22 mouse cellular contexts compared by ENCODE assay signal in the genomic region with DNA sequence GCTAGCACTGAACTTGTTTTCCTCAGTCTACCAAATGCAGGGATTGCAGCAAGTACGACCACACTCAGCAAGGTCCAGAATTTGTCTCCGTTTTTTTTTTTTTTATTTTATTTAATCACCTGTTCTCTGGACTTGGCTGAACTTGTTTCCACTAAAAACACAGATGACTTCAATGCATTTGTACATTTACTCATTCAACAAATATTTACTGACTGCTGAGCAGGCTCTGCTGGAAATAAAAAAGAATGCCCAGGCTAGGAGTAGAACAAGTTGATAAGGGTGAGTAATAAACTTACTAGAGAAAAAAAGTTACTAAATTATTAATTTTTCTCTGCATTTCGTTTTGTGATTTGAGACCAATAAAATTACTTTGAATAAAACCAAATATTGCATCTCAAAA.
"Had no signal": no experiment of that assay in that cellular context is flagged by ENCODE, and none has a peak within 500 bp of the region (broad histone marks: within the 10 kb centered on the region; RNA-seq: fewer than 3 reads in every experiment).

No protein-coding gene starts in this region.

- DNase-seq: kidney, adult 18-20 months; kidney, adult 9 months; kidney, postnatal 14 days; kidney, postnatal 4 days; layer of hippocampus, adult 9-11 months; lung, embryonic 14.5 days; lung, postnatal 14 days; right cerebral cortex, adult 18-20 months; right cerebral cortex, postnatal 14 days; right cerebral cortex, postnatal 4 days; thymus, postnatal 36 days had no signal

- H3K27ac ChIP-seq: layer of hippocampus, adult 2 months; limb, embryonic 10.5 days; limb, embryonic 13.5 days; liver, embryonic 12.5 days; liver, embryonic 15.5 days; macrophage; midbrain, embryonic 12.5 days; midbrain, embryonic 15.5 days; neural tube, embryonic 12.5 days; neural tube, embryonic 15.5 days had no signal

- ATAC-seq: intestine, embryonic 16.5 days; liver, embryonic 12.5 days; midbrain, embryonic 15.5 days had no signal

- H3K9me3 ChIP-seq: limb, embryonic 10.5 days; limb, embryonic 13.5 days; liver, embryonic 12.5 days; liver, embryonic 15.5 days; midbrain, embryonic 12.5 days; midbrain, embryonic 15.5 days; neural tube, embryonic 12.5 days; neural tube, embryonic 15.5 days had no signal

- H3K36me3 ChIP-seq: limb, embryonic 10.5 days; limb, embryonic 13.5 days; liver, embryonic 12.5 days; liver, embryonic 15.5 days; midbrain, embryonic 12.5 days; midbrain, embryonic 15.5 days; neural tube, embryonic 12.5 days; neural tube, embryonic 15.5 days had no signal

- H3K4me3 ChIP-seq: layer of hippocampus, adult 2 months; limb, embryonic 10.5 days; limb, embryonic 13.5 days; liver, embryonic 12.5 days; liver, embryonic 15.5 days; midbrain, embryonic 12.5 days; midbrain, embryonic 15.5 days; neural tube, embryonic 12.5 days; neural tube, embryonic 15.5 days had no signal

- H3K4me1 ChIP-seq: liver, embryonic 12.5 days; liver, embryonic 15.5 days; midbrain, embryonic 12.5 days; midbrain, embryonic 15.5 days; neural tube, embryonic 12.5 days; neural tube, embryonic 15.5 days had no signal

- H3K4me2 ChIP-seq: limb, embryonic 13.5 days; liver, embryonic 12.5 days; liver, embryonic 15.5 days; lung, embryonic 14.5 days; midbrain, embryonic 12.5 days; midbrain, embryonic 15.5 days; neural tube, embryonic 12.5 days; neural tube, embryonic 15.5 days had no signal

- H3K27me3 ChIP-seq: limb, embryonic 13.5 days; liver, embryonic 15.5 days; midbrain, embryonic 12.5 days; midbrain, embryonic 15.5 days; neural tube, embryonic 12.5 days; neural tube, embryonic 15.5 days had no signal

- H3K9ac ChIP-seq: limb, embryonic 13.5 days; liver, embryonic 12.5 days; liver, embryonic 15.5 days; lung, embryonic 14.5 days; midbrain, embryonic 12.5 days; midbrain, embryonic 15.5 days; neural tube, embryonic 12.5 days; neural tube, embryonic 15.5 days had no signal
